ENCODE assay signal across 12 mouse cellular contexts in genomic region chr9:51517643-51518042, GRCm38 (mm10).
DNase-seq lines count a peak whose midpoint lies in the region; TF ChIP-seq lines count a peak whose summit lies in the region.
"Had no signal": no experiment of that assay in that cellular context is flagged by ENCODE, and none has a peak within 500 bp of the region (broad histone marks: within the 10 kb centered on the region; RNA-seq: fewer than 3 reads in every experiment).

No protein-coding gene starts in this region.

- H3K4me3 ChIP-seq in layer of hippocampus, adult 2 months = no peak overlapping the region
- H3K4me3 ChIP-seq: heart, adult 2 months had no signal

- intact Hi-C loops in left cerebral cortex, postnatal 14 days (cut with DNase I) = loop anchor here (5.0 kb wide), 1 partner anchor 245 kb away; no protein-coding TSS in a partner anchor

- H3K27ac ChIP-seq in layer of hippocampus, adult 2 months = peak overlapping the region; percentile 82
- H3K27ac ChIP-seq: heart, adult 2 months; liver, embryonic 14.5 days had no signal

- DNase-seq in frontal cortex, postnatal 36 days (ENCODE audit: low spot score in 2 of 2) = peak; percentile 36 to 71
- no peak for DNase-seq in frontal cortex, postnatal 14 days (ENCODE audit: low spot score in 2 of 2)
- DNase-seq in Muller cell, postnatal 12 days (ENCODE audit: inconsistent ontology term) = peak; percentile 28
- DNase-seq in layer of hippocampus, adult 2 months (ENCODE audit: low spot score in 2 of 2) = peak; percentile 69 to 74
- peak; percentile 13 to 40 for DNase-seq in left cerebral cortex, postnatal 14 days (ENCODE audit: low spot score in 2 of 2)
- DNase-seq in kidney, adult 8-10 months = no peak
- DNase-seq in spleen, postnatal 10 days (ENCODE audit: low spot score in 2 of 2) = no peak
- no peak for DNase-seq in kidney, postnatal 10 days
- DNase-seq: embryo, embryonic 11 days; heart, postnatal 4 days had no signal

- no peak for TF ChIP-seq CTCF in layer of hippocampus, adult 2 months (conservative IDR thresholded peaks at IDR 0.05)

Comparison
In these comparisons a context has a peak if more than half of its experiments do, and no peak if none do; other contexts are left out.
1. DNase-seq: peak in frontal cortex, postnatal 36 days (2 of 2), Muller cell, postnatal 12 days (single experiment), layer of hippocampus, adult 2 months (2 of 2) and left cerebral cortex, postnatal 14 days (2 of 2); none in frontal cortex, postnatal 14 days (0 of 2), kidney, adult 8-10 months (0 of 2), spleen, postnatal 10 days (0 of 2) and kidney, postnatal 10 days (single experiment).